Mouse (Mus musculus): ENCODE results near the gene Zfp428. TPM values are rescaled to one million over a fixed set of nuclear protein-coding genes. Genes with fewer than 3 reads are reported as not detected.
"Not testable (repeated sequence)": the region's sequence is repeated elsewhere in the genome, so short reads cannot be mapped to it uniquely, and the experiment has no call there.

The Zfp428 gene
- total and polyA plus RNA-seq, 2 experiments from 2014 or later = 209 to 297 TPM

- ATAC-seq (ENCODE audit: low FRiP score) (no peak), DNase-seq (ENCODE audit: low spot score) (no peak)
- H3K36me3 ChIP-seq (ENCODE audit: insufficient read depth, low read length) = no peaks in the 10 kb centered on the region
- no peak for TF ChIP-seq CTCF (IDR thresholded peaks at IDR 0.05)
- no peaks in the 10 kb centered on the region for H3K27me3 ChIP-seq (ENCODE audit: insufficient read depth, low read length)
- H3K4me3 ChIP-seq (ENCODE audit: low read depth, low read length) = no peak overlapping the region
- H3K9me3 ChIP-seq (ENCODE audit: low read length) = no peaks in the 10 kb centered on the region
- peak overlapping the region; percentile 75; the same call in 1 of the 2 replicates for H3K4me2 ChIP-seq (ENCODE audit: low read depth, low read length, poor library complexity, severe bottlenecking)
- H3K4me1 ChIP-seq (ENCODE audit: insufficient read depth, low read length) = peaks cover 8% of the 10 kb centered on the region
- WGBS = 90% methylated on average over 2 of the region's 2 CpGs
- no peak overlapping the region for H3K9ac ChIP-seq (replicated peaks; ENCODE audit: low read length, poor library complexity, severe bottlenecking)
- no peak overlapping the region for H3K27ac ChIP-seq (ENCODE audit: low read depth, low read length)
Measured at GRCm38 (mm10) chr7:24479685-24480084, 27.1 kb upstream of the Zfp428 start.

GRCm38 (mm10) chr7:24480121-24480941 is 26.5 kb upstream of the Zfp428 start:
- H3K4me3 ChIP-seq (ENCODE audit: low read depth, low read length) = peak overlapping the region; percentile 70
- no peaks in the 10 kb centered on the region for H3K9me3 ChIP-seq (ENCODE audit: low read length)
- no peak overlapping the region for H3K27ac ChIP-seq (ENCODE audit: low read depth, low read length)
- ATAC-seq (ENCODE audit: low FRiP score) (no peak), DNase-seq (ENCODE audit: low spot score) (peak; percentile 46)
- peak overlapping the region; percentile 75 for H3K4me2 ChIP-seq (ENCODE audit: low read depth, low read length, poor library complexity, severe bottlenecking)
- H3K36me3 ChIP-seq (ENCODE audit: insufficient read depth, low read length) = no peaks in the 10 kb centered on the region
- no peaks in the 10 kb centered on the region for H3K27me3 ChIP-seq (ENCODE audit: insufficient read depth, low read length)
- peaks cover 13% of the 10 kb centered on the region for H3K4me1 ChIP-seq (ENCODE audit: insufficient read depth, low read length)
- 40% methylated on average over 18 of the region's 18 CpGs for WGBS
- H3K9ac ChIP-seq (replicated peaks; ENCODE audit: low read length, poor library complexity, severe bottlenecking) = no peak overlapping the region
- TF ChIP-seq CTCF (IDR thresholded peaks at IDR 0.05) = no peak

- no peak for TF ChIP-seq CTCF (IDR thresholded peaks at IDR 0.05)
- no peak for DNase-seq (ENCODE audit: low spot score)
- no peaks in the 10 kb centered on the region for H3K27me3 ChIP-seq (ENCODE audit: insufficient read depth, low read length)
- 8% methylated on average over 14 of the region's 14 CpGs for WGBS
- H3K4me3 ChIP-seq (ENCODE audit: low read depth, low read length) = peak overlapping the region; percentile 70
- ATAC-seq (ENCODE audit: low FRiP score) = peak; percentile 48
- peaks cover 20% of the 10 kb centered on the region for H3K4me1 ChIP-seq (ENCODE audit: insufficient read depth, low read length)
- peak overlapping the region; percentile 75 for H3K4me2 ChIP-seq (ENCODE audit: low read depth, low read length, poor library complexity, severe bottlenecking)
- H3K36me3 ChIP-seq (ENCODE audit: insufficient read depth, low read length) = no peaks in the 10 kb centered on the region
- peak overlapping the region; percentile 86 for H3K27ac ChIP-seq (ENCODE audit: low read depth, low read length)
- no peaks in the 10 kb centered on the region for H3K9me3 ChIP-seq (ENCODE audit: low read length)
- peak overlapping the region; percentile 96 for H3K9ac ChIP-seq (replicated peaks; ENCODE audit: low read length, poor library complexity, severe bottlenecking)
Measured at GRCm38 (mm10) chr7:24480986-24481473, 25.8 kb upstream of the Zfp428 start.

- Histone ChIP-seq H3K4me1 (ENCODE audit: insufficient read depth, low read length) (peaks cover 24% of the 10 kb centered on the region), H3K9ac (replicated peaks; ENCODE audit: low read length, poor library complexity, severe bottlenecking) (peak within 1 kb of the TSS; percentile 96), H3K9me3 (ENCODE audit: low read length) (no peaks in the 10 kb centered on the region), H3K4me2 (ENCODE audit: low read depth, low read length, poor library complexity, severe bottlenecking) (peak within 1 kb of the TSS; percentile 75), H3K36me3 (ENCODE audit: insufficient read depth, low read length) (no peaks in the 10 kb centered on the region), H3K27ac (ENCODE audit: low read depth, low read length) (peak within 1 kb of the TSS; percentile 86), H3K27me3 (ENCODE audit: insufficient read depth, low read length) (no peaks in the 10 kb centered on the region), H3K4me3 (ENCODE audit: low read depth, low read length) (peak within 1 kb of the TSS; percentile 70)
- ATAC-seq (ENCODE audit: low FRiP score) (peak; percentile 81), DNase-seq (ENCODE audit: low spot score) (peak; percentile 90)
- peak; percentile 53 for TF ChIP-seq CTCF (IDR thresholded peaks at IDR 0.05)
- WGBS = 2% methylated on average over 61 of the region's 83 CpGs
Measured at GRCm38 (mm10) chr7:24481474-24482207, 25.2 kb upstream of the Zfp428 start, which contains the start of gene Cadm4. Cadm4 (plus strand) TSS chr7:24482023.

- no peak for TF ChIP-seq CTCF (IDR thresholded peaks at IDR 0.05)
- peak overlapping the region; percentile 96 for H3K9ac ChIP-seq (replicated peaks; ENCODE audit: low read length, poor library complexity, severe bottlenecking)
- no peaks in the 10 kb centered on the region for H3K36me3 ChIP-seq (ENCODE audit: insufficient read depth, low read length)
- H3K4me3 ChIP-seq (ENCODE audit: low read depth, low read length) = peak overlapping the region; percentile 70
- H3K27me3 ChIP-seq (ENCODE audit: insufficient read depth, low read length) = no peaks in the 10 kb centered on the region
- H3K9me3 ChIP-seq (ENCODE audit: low read length) = no peaks in the 10 kb centered on the region
- peak overlapping the region; percentile 86 for H3K27ac ChIP-seq (ENCODE audit: low read depth, low read length)
- ATAC-seq (ENCODE audit: low FRiP score) (peak; percentile 12; the same call in 1 of the 2 replicates), DNase-seq (ENCODE audit: low spot score) (no peak)
- H3K4me2 ChIP-seq (ENCODE audit: low read depth, low read length, poor library complexity, severe bottlenecking) = peak overlapping the region; percentile 75
- WGBS = 1% methylated on average over 14 of the region's 38 CpGs
- H3K4me1 ChIP-seq (ENCODE audit: insufficient read depth, low read length) = peaks cover 30% of the 10 kb centered on the region
Measured at GRCm38 (mm10) chr7:24482208-24483020, 24.4 kb upstream of the Zfp428 start.

- H3K9me3 ChIP-seq (ENCODE audit: low read length); H3K36me3 ChIP-seq (ENCODE audit: insufficient read depth, low read length); ATAC-seq (ENCODE audit: low FRiP score); DNase-seq (ENCODE audit: low spot score); H3K9ac ChIP-seq (replicated peaks; ENCODE audit: low read length, poor library complexity, severe bottlenecking); H3K27me3 ChIP-seq (ENCODE audit: insufficient read depth, low read length): not testable (repeated sequence)
- peaks cover 30% of the 10 kb centered on the region for H3K4me1 ChIP-seq (ENCODE audit: insufficient read depth, low read length)
- H3K27ac ChIP-seq (ENCODE audit: low read depth, low read length) = peak overlapping the region; percentile 86; the same call in 1 of the 2 replicates
- peak overlapping the region; percentile 70 for H3K4me3 ChIP-seq (ENCODE audit: low read depth, low read length)
- 53% methylated on average over 6 of the region's 6 CpGs for WGBS
- peak overlapping the region; percentile 75 for H3K4me2 ChIP-seq (ENCODE audit: low read depth, low read length, poor library complexity, severe bottlenecking)
Measured at GRCm38 (mm10) chr7:24483291-24483690, 23.5 kb upstream of the Zfp428 start.

Data from midbrain, postnatal 0 days (tissue).